Mouse (Mus musculus) bone marrow macrophage, adult 2 months (primary cell): ENCODE data around the gene Irf8. TPM values are rescaled to one million over a fixed set of nuclear protein-coding genes. Genes with fewer than 3 reads are reported as not detected.
"Not testable (repeated sequence)": the region's sequence is repeated elsewhere in the genome, so short reads cannot be mapped to it uniquely, and the experiment has no call there.

Source experiments
- H3K27ac ChIP-seq: 2 replicates; pipeline ENCODE4 v1.5.1; 2012; ENCODE audit warnings: low read depth, low read length; ENCODE audit not compliant: insufficient read depth
- H3K4me1 ChIP-seq: 2 replicates; pipeline ENCODE4 v1.6.1; 2012; ENCODE audit warnings: low read length; ENCODE audit not compliant: control insufficient read depth, insufficient read depth
- H3K4me3 ChIP-seq: 2 replicates; pipeline ENCODE4 v1.5.1; 2012; ENCODE audit warnings: mild to moderate bottlenecking, low read length, moderate library complexity; ENCODE audit not compliant: insufficient read depth
- CTCF ChIP-seq: IDR thresholded peaks from 2 replicates; pipeline ENCODE4 v1.5.1; 2012; ENCODE audit warnings: low read depth, mild to moderate bottlenecking, low read length, moderate library complexity
- POLR2A ChIP-seq: IDR thresholded peaks from 2 replicates; pipeline ENCODE4 v1.6.1; 2012; ENCODE audit warnings: mild to moderate bottlenecking, low read depth, low read length, borderline replicate concordance
- polyA plus RNA-seq: library from polyadenylated mRNA; stranded (reverse); fragments of >200 nt; gene quantifications from 2 replicates; pipeline ENCODE4 v1.2.4, GENCODE M21; 2012; ENCODE audit not compliant: missing spikeins, insufficient read depth, insufficient read length

Gene Irf8
- polyA plus RNA-seq, 1 experiment: 157 TPM

- peak overlapping the region; percentile 83 for H3K27ac ChIP-seq
- peak overlapping the region; percentile 23 for H3K4me3 ChIP-seq
- H3K4me1 ChIP-seq: peaks cover 35% of the 10 kb centered on the region
- TF ChIP-seq POLR2A (no peak), CTCF (no peak)
These were observed 16.4 kb upstream of the Irf8 start for GRCm38 (mm10) chr8:120719586-120720236.

DNA sequence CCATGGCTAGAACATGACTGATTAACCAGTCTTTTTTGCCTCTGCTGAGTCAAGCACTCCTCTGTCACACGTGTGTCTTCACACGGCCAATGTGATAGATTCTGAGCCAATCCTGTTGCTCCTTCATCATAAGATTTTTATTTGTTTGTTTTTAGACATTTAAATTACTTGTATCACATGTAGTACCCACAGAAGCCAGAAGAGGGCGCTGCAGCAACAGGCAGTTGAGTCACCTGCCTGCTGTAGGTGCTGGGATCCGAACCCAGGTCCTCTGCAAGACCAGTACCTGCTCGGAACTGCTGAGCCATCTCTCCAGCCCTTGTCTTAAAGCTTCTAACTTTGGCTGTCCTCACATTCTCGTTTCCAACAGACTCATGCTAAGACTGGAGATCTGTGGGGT lies 13.1 kb upstream of the Irf8 start:
- H3K27ac ChIP-seq: no peak overlapping the region
- peaks cover 28% of the 10 kb centered on the region for H3K4me1 ChIP-seq
- no peak overlapping the region for H3K4me3 ChIP-seq
- TF ChIP-seq CTCF (peak; percentile 56), POLR2A (no peak)

- not testable (repeated sequence) for H3K27ac ChIP-seq, H3K4me3 ChIP-seq
- peaks cover 21% of the 10 kb centered on the region for H3K4me1 ChIP-seq
These were observed 12.1 kb upstream of the Irf8 start for GRCm38 (mm10) chr8:120724096-120724495.

- no peak overlapping the region for H3K4me3 ChIP-seq
- TF ChIP-seq POLR2A (no peak), CTCF (no peak)
- 0 out of 2 replicates have a peak overlapping the region, but pooled peaks have one; percentile 20 for H3K27ac ChIP-seq
- H3K4me1 ChIP-seq: peaks cover 14% of the 10 kb centered on the region
These were observed 11.2 kb upstream of the Irf8 start for GRCm38 (mm10) chr8:120724816-120725575.

- H3K4me3 ChIP-seq: no peak overlapping the region
- peaks cover 14% of the 10 kb centered on the region for H3K4me1 ChIP-seq
- 0 out of 2 replicates have a peak overlapping the region, but pooled peaks have one; percentile 20 for H3K27ac ChIP-seq
- TF ChIP-seq CTCF (no peak), POLR2A (no peak)
These were observed 10.6 kb upstream of the Irf8 start for GRCm38 (mm10) chr8:120725576-120725950.

GRCm38 (mm10) chr8:120726051-120726450 lies 10.1 kb upstream of the Irf8 start:
- Histone ChIP-seq H3K4me3 (no peak overlapping the region), H3K4me1 (peaks cover 14% of the 10 kb centered on the region), H3K27ac (no peak overlapping the region)
- TF ChIP-seq CTCF: no peak
- no peak for TF ChIP-seq POLR2A

DNA sequence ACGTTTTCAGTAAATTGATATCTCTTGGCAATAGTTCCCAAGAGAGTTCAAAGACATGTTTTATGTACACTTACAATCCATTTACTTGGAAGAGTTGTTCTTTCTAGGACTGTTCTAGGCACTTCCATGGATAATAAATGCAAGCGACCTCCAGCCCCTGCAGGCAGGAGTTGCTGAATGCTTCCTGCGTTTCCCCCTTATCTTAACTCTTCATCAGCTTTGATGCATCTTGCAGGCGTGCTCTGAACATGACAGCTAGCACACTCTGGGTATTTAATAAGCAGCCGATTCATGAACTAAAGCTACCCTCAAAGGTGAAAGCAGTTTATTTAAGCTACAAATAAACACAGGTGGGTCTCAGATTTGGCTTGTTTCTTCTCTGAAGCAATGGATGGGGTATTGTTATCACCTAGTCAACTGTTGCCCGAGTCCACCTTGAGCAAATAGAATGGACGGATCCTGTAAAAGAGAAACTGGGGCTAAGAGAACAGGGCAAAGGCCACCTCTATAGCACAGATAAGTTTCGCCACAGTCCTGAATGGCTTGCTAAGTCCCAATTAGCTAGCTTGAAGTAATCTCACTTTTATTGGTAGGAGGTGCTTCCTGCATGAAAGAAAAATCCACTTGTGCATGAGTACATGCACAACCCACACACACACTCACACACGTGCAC lies 7.5 kb upstream of the Irf8 start:
- no peak overlapping the region for H3K4me3 ChIP-seq
- TF ChIP-seq CTCF (no peak), POLR2A (no peak)

GRCm38 (mm10) chr8:120731582-120731981 lies 4.6 kb upstream of the Irf8 start:
- TF ChIP-seq POLR2A (no peak), CTCF (no peak)

More for the DNA sequence above, 7.5 kb upstream of the Irf8 start:
- Histone ChIP-seq H3K4me1 (peaks cover 14% of the 10 kb centered on the region), H3K27ac (no peak overlapping the region)

GRCm38 (mm10) chr8:120732068-120732467 lies 4.1 kb upstream of the Irf8 start:
- no peak overlapping the region for H3K27ac ChIP-seq

More at GRCm38 (mm10) chr8:120731582-120731981, 4.6 kb upstream of the Irf8 start:
- Histone ChIP-seq H3K27ac (no peak overlapping the region), H3K4me3 (no peak overlapping the region), H3K4me1 (peaks cover 2% of the 10 kb centered on the region)

DNA sequence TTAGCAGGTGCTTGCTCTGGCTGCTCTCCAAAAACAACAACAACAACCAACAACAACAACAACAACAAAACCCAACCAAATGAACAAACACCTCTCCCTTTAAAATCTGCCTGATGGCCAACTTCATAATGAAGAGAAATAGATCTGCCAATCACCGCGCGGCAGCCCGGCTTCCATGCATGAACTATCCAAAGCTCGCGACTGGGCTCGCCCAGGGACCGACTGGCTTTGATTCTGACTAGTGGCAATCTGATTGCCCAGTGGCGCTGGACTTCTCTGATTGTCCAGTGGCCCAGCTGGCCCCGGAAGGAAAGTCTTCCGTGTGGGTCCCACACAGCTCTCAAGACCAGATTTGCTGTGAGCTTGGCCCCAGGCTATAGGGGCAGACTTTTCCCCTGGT lies 328 bp downstream of the Irf8 start:
- Histone ChIP-seq H3K4me3 (peak overlapping the region; percentile 91), H3K4me1 (peaks cover 26% of the 10 kb centered on the region), H3K27ac (peak overlapping the region; percentile 83)
- TF ChIP-seq POLR2A: no peak
- no peak for TF ChIP-seq CTCF

More at GRCm38 (mm10) chr8:120732068-120732467, 4.1 kb upstream of the Irf8 start:
- TF ChIP-seq POLR2A (no peak), CTCF (no peak)
- Histone ChIP-seq H3K4me1 (peaks cover 2% of the 10 kb centered on the region), H3K4me3 (no peak overlapping the region)
